Mouse (Mus musculus): ENCODE results near the gene Mtmr12.

DNA sequence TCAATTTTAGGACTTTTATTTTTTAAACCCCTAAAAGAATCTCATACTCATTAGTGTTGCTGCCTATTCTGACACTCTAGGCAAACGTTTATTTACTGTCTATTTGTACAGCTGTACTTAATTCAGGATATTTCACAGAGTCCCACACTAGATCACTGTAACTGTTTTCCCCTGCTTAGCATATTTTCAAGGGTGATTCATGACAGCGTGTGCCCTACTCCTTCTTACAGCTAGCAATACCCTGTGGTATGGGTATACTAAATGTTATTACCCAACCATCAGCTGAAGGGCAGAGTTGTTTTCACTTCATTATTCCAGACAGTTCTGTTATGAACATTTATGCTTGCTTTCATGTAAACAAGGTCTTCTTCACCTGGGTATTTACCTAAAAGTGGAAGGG, 111.2 kb downstream of the Mtmr12 start:
- TF ChIP-seq CTCF (IDR thresholded peaks at IDR 0.05; ENCODE audit: borderline replicate concordance, control insufficient read depth, extremely low read depth, insufficient read depth, low read length, poor library complexity) (no peak), POLR2A (IDR thresholded peaks at IDR 0.05; ENCODE audit: control insufficient read depth, extremely low read depth, insufficient read depth, low read length, poor library complexity) (no peak)
